Mouse (Mus musculus) lung, adult 2 months (tissue): ENCODE measurements at regions not wholly inside any gene's neighbourhood (a gene's known extent, or its start where the extent isn't known, plus 50 kb on each side); places are given as distances from the start of the nearest gene placed in this dataset.

Source experiments
- CTCF ChIP-seq: fragments of 200-500 bp; IDR thresholded peaks from 2 replicates; pipeline ENCODE4 v1.5.1; 2011; ENCODE audit warnings: mild to moderate bottlenecking, low read length, control low read depth; ENCODE audit not compliant: insufficient read depth
- POLR2A ChIP-seq: fragments of 200-500 bp; IDR thresholded peaks from 2 replicates; pipeline ENCODE4 v1.6.1; 2011; ENCODE audit warnings: low read depth, mild to moderate bottlenecking, control low read depth, low read length, borderline replicate concordance; ENCODE audit errors: extremely low read depth

- no peak for TF ChIP-seq CTCF
- no peak for TF ChIP-seq POLR2A
Measured at GRCm38 (mm10) chr13:52009766-52010165, 163.3 kb downstream of the Gadd45g start.
